Mouse (Mus musculus): ENCODE data around the gene Mertk. TPM values are rescaled to one million over a fixed set of nuclear protein-coding genes. Genes with fewer than 3 reads are reported as not detected.

Gene Mertk
- total RNA-seq, 2 experiments from 2014 or later, result 4.7 to 5.8 TPM

DNA sequence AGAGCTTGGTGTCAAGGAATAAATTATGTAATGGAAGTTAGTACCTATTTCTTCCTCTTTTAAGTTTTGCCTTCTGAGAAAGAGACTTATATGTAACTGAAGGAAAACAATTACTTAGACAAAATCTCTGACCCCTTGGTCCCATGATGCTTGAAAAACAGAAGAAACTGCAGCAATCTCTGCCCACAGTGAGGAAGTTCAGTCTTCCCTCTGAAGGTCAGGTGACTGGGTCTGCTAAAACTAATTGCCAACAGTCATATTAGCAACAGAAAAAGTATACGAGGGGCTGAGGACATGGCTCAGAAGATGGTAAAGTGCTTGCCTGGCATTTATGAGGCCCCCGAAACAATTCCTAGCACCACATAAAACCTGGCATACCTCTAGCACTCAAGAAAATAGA, 20.6 kb downstream of the Mertk start:
- DNase-seq (ENCODE audit: low spot score in 2 of 2), result no peak

DNA sequence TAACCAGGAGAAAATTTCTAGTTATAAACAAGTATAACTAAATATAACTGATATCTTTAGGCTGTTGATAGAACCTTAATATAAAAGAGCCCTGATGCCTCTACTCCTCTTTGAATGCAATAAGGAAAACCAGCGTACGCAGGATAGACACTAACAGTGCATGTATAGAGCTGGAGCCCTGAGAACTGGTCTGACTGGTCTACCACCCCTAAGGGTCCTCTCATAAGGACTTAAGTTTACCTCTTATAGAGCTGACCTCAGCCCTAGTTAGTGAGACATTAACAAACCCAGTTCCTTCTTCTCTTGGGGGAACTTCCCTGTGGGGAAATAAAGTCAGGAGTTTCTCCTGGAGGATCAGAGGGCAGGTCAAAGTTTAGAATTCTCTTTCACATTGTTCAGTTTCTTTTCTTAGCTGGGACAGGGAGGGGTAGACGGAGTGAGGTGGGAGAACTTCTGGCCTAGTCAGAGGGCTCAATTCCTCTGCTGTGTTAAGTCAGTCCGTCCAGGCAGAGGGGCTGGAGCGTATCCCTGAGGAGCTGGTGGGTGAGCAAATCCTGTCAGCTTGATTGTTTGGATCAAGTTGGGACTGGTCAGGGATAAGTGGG, 23.5 kb downstream of the Mertk start:
- no peak for DNase-seq (ENCODE audit: low spot score in 2 of 2)

- DNase-seq (ENCODE audit: low spot score in 2 of 2), result no peak
Measured at GRCm38 (mm10) chr2:128726067-128726466, 27.3 kb downstream of the Mertk start.

GRCm38 (mm10) chr2:128726626-128727025, 27.9 kb downstream of the Mertk start:
- DNase-seq (ENCODE audit: low spot score in 2 of 2), result no peak

DNA sequence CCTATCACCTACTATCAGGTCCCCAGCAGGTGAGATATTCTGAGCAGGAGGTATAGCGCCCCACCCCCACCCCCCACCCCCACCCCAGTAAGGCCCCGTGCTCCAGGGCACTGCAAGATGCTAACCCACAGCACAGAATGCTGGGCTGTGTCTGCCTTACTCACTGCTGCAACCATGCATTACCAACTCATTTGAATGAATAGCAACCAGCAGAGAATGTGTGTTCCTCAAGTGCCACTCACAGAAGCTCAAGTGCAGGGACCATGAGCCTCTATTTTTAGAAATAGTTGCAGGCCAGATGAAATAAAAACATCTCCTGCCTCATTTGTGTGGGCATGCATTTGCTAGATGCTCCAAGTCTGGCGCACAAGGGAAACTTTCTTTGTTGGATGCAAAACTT, 28.8 kb downstream of the Mertk start:
- DNase-seq (ENCODE audit: low spot score in 2 of 2), result no peak

GRCm38 (mm10) chr2:128728066-128728465, 29.3 kb downstream of the Mertk start:
- no peak for DNase-seq (ENCODE audit: low spot score in 2 of 2)

DNA sequence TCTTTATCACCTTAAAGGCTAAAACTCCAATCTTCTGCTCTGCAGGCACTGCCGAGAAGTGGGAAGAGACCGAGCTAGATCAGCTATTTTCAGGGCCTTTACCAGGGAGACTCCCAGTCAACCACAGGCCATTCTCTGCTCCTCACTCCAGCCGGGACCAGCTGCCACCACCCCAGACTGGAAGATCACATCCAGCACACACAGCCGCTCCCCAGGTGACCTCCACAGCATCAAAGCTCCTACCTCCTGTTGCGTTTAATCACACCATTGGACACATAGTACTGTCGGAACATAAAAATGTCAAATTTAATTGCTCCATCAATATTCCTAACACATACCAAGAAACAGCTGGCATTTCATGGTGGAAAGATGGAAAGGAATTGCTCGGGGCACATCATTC, 30.4 kb downstream of the Mertk start:
- no peak for DNase-seq (ENCODE audit: low spot score in 2 of 2)

- no peak for DNase-seq (ENCODE audit: low spot score in 2 of 2)
Measured at GRCm38 (mm10) chr2:128731514-128731913, 32.8 kb downstream of the Mertk start.

DNA sequence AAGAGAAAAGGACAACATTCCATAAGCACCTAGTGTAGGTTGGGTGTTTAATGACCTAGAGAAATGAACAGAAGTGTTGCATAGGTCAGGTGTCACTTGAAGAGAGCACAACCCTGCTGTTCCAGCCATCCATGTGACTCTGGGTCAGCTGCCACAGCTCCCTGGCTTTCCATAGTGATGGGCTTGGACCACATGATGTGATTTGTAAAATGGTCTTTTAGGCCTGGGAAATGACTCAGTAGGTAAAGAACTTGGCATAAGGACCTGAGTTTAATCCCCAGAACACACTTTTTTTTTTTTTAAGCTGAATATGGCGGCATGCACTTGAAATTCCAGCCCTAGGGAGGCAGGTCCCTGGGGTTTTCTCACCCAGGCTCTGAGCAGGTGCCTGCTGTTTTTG, 33.2 kb downstream of the Mertk start:
- DNase-seq (ENCODE audit: low spot score in 2 of 2), result no peak

DNA sequence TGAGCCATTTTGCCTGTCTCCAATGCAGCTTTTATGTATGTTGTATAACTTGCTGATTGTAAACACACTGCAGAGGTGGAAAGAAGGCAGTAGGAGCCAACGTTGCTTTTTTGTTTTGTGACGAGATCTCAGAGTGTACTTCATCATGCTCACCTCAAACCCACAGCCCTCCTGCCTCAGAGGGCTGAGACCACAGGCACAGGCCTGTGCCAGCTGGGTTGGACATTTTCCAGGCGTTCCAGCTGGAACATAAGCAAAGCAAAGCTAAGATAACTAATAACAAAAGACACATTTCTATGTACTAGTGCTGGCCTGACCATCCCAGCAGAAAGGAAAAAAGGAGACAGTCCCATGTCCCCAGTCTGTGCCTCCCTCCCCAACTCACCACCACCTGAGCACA, 36.3 kb downstream of the Mertk start:
- DNase-seq (ENCODE audit: low spot score in 2 of 2), result no peak

DNA sequence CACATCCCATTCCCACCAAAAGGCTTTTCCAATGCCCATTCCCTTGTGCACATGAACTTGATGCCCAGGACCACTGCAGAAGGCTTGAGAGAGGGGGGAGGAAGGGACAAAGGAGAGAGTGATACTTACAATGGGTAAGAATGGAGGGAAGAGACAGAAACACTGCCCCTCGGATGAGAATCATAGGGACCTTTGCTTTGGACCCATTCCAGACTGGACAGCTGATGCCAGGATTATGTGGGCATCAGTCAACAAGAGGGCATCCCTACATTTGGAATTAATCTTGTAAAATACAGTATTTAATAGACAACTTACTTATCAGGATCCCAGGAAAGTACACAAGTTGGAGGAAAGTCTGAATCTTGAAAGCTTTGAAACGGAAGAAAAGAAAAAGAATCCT, 38.3 kb downstream of the Mertk start:
- DNase-seq (ENCODE audit: low spot score in 2 of 2), result no peak

DNA sequence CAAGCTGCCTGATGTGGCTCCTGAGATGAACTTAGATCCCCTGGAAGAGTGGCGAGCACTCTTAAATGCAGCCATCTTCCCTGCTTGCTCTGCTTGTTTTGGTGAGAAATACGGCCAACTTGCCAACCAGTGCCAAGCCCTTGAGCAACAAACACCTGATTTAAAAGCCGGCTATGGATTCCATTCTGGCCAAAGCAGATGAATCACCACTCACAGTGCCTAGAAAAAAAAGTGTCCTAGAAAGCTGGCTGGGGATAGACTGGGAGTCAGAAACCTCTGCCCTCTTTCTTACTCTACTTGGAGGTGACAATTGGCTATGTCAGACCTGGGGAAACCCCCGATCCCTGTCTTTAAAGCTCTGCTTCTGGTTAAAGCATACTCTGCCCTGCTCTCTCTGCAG, 39.0 kb downstream of the Mertk start:
- no peak for DNase-seq (ENCODE audit: low spot score in 2 of 2)

DNA sequence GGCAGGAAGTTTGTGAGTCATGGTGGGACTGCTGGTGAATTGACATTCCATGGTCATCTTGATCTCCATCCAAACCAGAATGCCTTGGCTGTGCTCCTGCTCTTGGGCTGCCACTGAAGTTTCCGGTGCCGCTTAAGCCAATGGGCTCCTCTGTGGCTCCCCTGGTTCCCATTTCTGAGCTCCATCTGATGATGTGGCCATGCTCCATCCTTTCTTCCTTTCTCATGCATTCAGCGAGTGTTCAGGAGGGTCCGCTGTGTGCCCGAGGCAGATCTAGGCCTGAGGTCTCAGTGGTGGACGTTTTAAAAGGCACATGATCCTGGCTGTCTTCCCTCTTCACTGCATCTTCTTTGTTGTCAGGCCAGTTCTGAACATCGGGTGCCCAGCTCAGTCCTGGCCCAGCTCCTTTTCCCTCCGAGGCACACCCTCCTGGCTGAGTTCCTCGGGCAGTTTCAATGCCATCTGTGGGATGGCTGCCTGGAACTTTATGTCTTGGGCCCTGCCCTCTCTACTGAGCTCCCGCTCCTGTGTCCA, 40.0 kb downstream of the Mertk start:
- peak in 1 of 2 experiments; percentile 44 for DNase-seq (ENCODE audit: low spot score in 2 of 2)

DNA sequence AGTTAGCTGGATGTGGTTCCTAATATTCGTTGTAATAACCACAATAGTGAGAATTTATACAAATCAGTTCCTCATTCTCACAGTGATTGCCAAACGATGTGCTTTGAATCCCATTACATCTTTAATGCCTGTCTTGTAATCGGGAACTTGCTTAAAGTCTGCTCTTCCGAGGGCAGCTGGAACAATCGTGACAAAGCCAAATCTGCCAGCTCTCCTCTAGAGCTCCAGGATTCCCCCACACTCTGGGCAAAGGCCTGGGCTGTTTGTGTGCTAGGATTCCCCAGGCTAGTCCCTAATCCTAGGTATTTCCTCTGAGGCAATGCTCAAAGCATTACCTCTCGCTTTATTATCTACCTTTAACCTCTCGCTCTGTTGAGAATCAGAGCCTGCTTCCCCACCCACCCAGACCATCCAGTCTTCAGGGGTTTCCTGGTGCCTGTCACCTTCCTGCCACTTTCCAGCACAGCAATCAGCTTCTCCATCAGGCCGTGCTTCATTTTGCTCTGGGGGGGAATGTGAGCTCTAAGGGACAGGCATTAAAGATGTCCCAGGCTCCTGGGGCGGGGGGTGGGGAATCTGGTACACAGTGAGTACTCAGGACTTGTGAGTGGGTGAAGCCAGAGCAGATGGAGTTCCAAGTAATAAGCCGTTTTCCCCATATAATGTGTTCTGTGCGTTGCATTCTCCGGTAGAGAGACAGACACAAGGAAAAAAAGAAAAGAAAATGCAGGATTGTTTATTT, 47.3 kb downstream of the Mertk start:
- DNase-seq (ENCODE audit: low spot score in 2 of 2), result no peak

GRCm38 (mm10) chr2:128746621-128747151, 47.9 kb downstream of the Mertk start:
- no peak for DNase-seq (ENCODE audit: low spot score in 2 of 2)

- DNase-seq (ENCODE audit: low spot score in 2 of 2), result no peak
Measured at GRCm38 (mm10) chr2:128747433-128748028, 48.8 kb downstream of the Mertk start.

DNA sequence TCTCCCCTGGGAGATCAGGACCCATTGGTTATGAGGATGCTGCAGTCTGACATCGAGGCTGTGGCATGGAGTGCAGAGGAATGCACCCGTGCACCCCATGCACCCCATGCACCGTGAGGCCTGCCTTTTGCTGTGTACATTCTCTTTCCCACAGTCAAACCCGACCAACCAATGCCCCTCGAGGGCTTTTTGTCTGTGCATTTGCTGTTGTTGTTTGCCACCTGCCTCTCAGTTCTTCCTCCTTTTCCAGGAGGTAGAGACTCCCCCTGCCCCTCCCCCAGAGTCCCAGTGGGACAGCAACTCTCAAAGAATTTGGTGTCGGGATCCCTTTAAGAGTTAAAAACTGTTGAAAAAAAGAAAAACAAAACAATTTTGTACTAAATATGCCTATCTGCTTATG, 49.4 kb downstream of the Mertk start:
- no peak for DNase-seq (ENCODE audit: low spot score in 2 of 2)

DNA sequence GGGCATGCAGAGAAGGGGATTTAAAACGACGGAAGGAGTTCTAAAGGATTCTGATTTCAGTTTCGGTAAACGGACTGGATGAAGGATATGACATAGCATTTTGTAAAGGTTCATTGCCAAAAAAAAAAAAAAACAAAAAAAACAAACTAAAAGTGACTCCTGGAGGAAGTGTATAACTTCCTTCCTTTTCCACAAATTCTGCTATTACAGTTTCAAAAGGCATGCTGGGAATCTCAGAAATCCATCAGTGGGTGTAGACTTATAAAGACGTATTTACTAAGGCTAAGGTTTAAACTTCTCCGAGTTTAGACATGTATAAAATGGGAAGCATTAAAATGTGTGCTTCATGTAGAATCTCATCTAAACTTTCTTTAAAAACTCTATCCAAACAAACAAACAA, 52.3 kb downstream of the Mertk start:
- no peak for DNase-seq (ENCODE audit: low spot score in 2 of 2)

GRCm38 (mm10) chr2:128753295-128753873, 54.6 kb downstream of the Mertk start:
- no peak for DNase-seq (ENCODE audit: low spot score in 2 of 2)

DNA sequence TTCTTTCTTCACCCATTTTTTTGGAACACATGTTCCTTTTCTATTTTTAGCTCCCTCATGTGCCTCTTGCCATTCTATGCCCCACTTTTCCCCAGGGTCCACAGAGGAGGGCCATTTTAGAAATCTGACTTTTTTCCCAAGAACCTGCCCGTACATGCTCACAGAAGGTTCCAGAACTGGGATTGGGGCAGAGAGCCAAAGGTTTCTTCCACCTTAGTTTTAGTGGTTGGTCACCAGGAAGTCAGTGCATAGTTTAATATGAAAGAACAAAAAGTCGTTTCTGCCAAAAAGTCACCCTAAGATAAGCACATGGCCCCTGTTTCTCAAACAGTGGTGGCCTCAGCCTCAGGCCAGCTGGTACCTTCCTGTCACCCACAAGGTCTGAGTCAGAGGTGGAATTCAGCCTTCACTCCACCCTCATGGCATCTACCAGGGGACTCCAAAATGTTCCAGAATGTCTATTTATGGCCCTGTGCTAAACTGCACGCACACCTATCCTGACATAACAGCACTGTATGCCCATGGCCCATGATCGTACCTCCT, 56.5 kb downstream of the Mertk start:
- DNase-seq (ENCODE audit: low spot score in 2 of 2), result no peak

DNA sequence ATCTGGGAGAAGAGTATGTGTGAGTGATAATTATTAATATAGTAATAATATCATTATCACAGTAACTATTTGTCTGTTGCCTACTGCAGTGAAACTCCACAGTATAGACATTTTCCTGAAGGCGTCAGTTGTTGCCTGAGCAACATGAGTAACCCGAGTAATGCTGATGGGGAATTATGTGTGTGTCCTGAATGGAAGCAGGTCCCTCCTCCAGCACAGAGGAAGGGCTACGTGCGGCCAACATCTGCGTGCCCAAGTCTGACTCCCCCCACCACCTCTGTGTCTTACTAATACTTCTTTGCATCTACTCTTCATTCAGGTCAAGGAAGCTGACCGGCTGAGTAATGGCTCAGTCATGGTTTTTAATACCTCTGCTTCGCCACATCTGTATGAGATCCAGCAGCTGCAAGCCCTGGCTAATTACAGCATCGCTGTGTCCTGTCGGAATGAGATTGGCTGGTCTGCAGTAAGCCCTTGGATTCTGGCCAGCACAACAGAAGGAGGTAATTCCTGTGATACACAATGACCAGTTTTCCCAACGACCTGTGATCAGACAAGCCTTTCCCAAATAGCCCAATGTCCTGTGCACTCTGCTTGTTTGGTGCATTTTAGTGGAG, 60.1 kb downstream of the Mertk start:
- DNase-seq (ENCODE audit: low spot score in 2 of 2), result peak in 1 of 2 experiments; percentile 34

All from gastrocnemius, postnatal 4 days (tissue).